Mouse (Mus musculus) gonadal fat pad, adult 2 months (tissue): ENCODE measurements around the gene Tpcn1. TPM values are rescaled to one million over a fixed set of nuclear protein-coding genes. Genes with fewer than 3 reads are reported as not detected.
"Not testable (repeated sequence)": the region's sequence is repeated elsewhere in the genome, so short reads cannot be mapped to it uniquely, and the experiment has no call there.

Experiments
- DNase-seq: peaks from one replicate; pipeline ENCODE4 v3.0.0-alpha.2; 2012; ENCODE audit warnings: low read depth
- polyA plus RNA-seq: library from polyadenylated mRNA; depleted of rRNA; stranded (reverse); fragments of >200 nt; gene quantifications from 2 replicates; pipeline ENCODE4 v1.2.3, GENCODE M21; 2012

Tpcn1 gene
- polyA plus RNA-seq, 1 experiment: 68.0 TPM

- no peak for DNase-seq
Measured at GRCm38 (mm10) chr5:120510982-120511642, 77.4 kb downstream of the Tpcn1 start, which contains the start of gene Slc8b1. TSS of gene Slc8b1 (plus strand) at chr5:120511168.

- DNase-seq: no peak
Measured at GRCm38 (mm10) chr5:120507311-120507710, 81.2 kb downstream of the Tpcn1 start.

GRCm38 (mm10) chr5:120506490-120506889 is 82.0 kb downstream of the Tpcn1 start:
- DNase-seq: no peak

- DNase-seq: no peak
Measured at GRCm38 (mm10) chr5:120505781-120506180, 82.7 kb downstream of the Tpcn1 start.

GRCm38 (mm10) chr5:120505368-120505767 is 83.1 kb downstream of the Tpcn1 start:
- DNase-seq: no peak

GRCm38 (mm10) chr5:120503144-120503795 is 85.2 kb downstream of the Tpcn1 start, which contains the start of gene Plbd2:
TSS of gene Plbd2 (minus strand) at chr5:120503625.
- DNase-seq: no peak

GRCm38 (mm10) chr5:120502675-120503143 is 85.8 kb downstream of the Tpcn1 start:
- no peak for DNase-seq

- DNase-seq: no peak
Measured at GRCm38 (mm10) chr5:120502147-120502621, 86.3 kb downstream of the Tpcn1 start.

- DNase-seq: not testable (repeated sequence)
Measured at GRCm38 (mm10) chr5:120500609-120501008, 87.9 kb downstream of the Tpcn1 start.

- DNase-seq: no peak
Measured at GRCm38 (mm10) chr5:120499202-120499601, 89.3 kb downstream of the Tpcn1 start.

- DNase-seq: no peak
Measured at GRCm38 (mm10) chr5:120497071-120497470, 91.4 kb downstream of the Tpcn1 start.

- DNase-seq: no peak
Measured at GRCm38 (mm10) chr5:120495703-120496226, 92.7 kb downstream of the Tpcn1 start.

- no peak for DNase-seq
Measured at GRCm38 (mm10) chr5:120495064-120495702, 93.3 kb downstream of the Tpcn1 start.

- DNase-seq: no peak
Measured at GRCm38 (mm10) chr5:120493873-120494395, 94.5 kb downstream of the Tpcn1 start.

- no peak for DNase-seq
Measured at GRCm38 (mm10) chr5:120493440-120493839, 95.0 kb downstream of the Tpcn1 start.

- DNase-seq: no peak
Measured at GRCm38 (mm10) chr5:120492437-120492836, 96.0 kb downstream of the Tpcn1 start.

- no peak for DNase-seq
Measured at GRCm38 (mm10) chr5:120490679-120491192, 97.7 kb downstream of the Tpcn1 start.

- no peak for DNase-seq
Measured at GRCm38 (mm10) chr5:120487844-120488243, 100.6 kb downstream of the Tpcn1 start.
